Mouse (Mus musculus): Measurements from ENCODE around the gene Fbxo33. TPM values are rescaled to one million over a fixed set of nuclear protein-coding genes. Genes with fewer than 3 reads are reported as not detected.

Fbxo33 gene
- polyA plus RNA-seq, 1 experiment, result 31.7 TPM

GRCm38 (mm10) chr12:59161091-59161490, 58.4 kb downstream of the Fbxo33 start:
- no peak overlapping the region for H3K4me3 ChIP-seq (replicated peaks; ENCODE audit: control insufficient read depth, low read depth, low read length)
- TF ChIP-seq CTCF (IDR thresholded peaks at IDR 0.05; ENCODE audit: control insufficient read depth, insufficient read depth, low read length) (no peak), POLR2A (IDR thresholded peaks at IDR 0.05; ENCODE audit: borderline replicate concordance, control insufficient read depth, low read depth, low read length) (no peak)
- no peak overlapping the region for H3K27ac ChIP-seq (ENCODE audit: control insufficient read depth, insufficient read depth, low read depth, low read length, poor library complexity)
- WGBS, result 88% methylated on average over 2 of the region's 2 CpGs
- no peaks in the 10 kb centered on the region; the same call in 1 of the 2 replicates for H3K4me1 ChIP-seq (ENCODE audit: control insufficient read depth, insufficient read depth, low read length)

Other genes starting within 250 kb of the Fbxo33 start
- gene Sec23a, start 207.7 kb downstream of the Fbxo33 start, polyA plus RNA-seq (2011; ENCODE audit: insufficient read depth, insufficient read length, low replicate concordance, missing spikeins), result 9.2 and 14.7 TPM in 2 replicates
- gene Gemin2, start 206.3 kb downstream of the Fbxo33 start, polyA plus RNA-seq (2011; ENCODE audit: insufficient read depth, insufficient read length, low replicate concordance, missing spikeins), result 12.4 and 13.8 TPM in 2 replicates
- 41.7 and 44.5 TPM in 2 replicates for gene Trappc6b, start 158.3 kb downstream of the Fbxo33 start, polyA plus RNA-seq (2011; ENCODE audit: insufficient read depth, insufficient read length, low replicate concordance, missing spikeins)
- 73.7 and 87.0 TPM in 2 replicates for gene Pnn, start 152.8 kb downstream of the Fbxo33 start, polyA plus RNA-seq (2011; ENCODE audit: insufficient read depth, insufficient read length, low replicate concordance, missing spikeins)
- 23.6 and 44.9 TPM in 2 replicates for gene Mia2, start 123.9 kb downstream of the Fbxo33 start, polyA plus RNA-seq (2011; ENCODE audit: insufficient read depth, insufficient read length, low replicate concordance, missing spikeins)

All from bone marrow, adult 2 months (tissue).